Mouse (Mus musculus) right cerebral cortex, postnatal 25 days (tissue): ENCODE measurements at regions not wholly inside any gene's neighbourhood (a gene's known extent, or its start where the extent isn't known, plus 50 kb on each side); places are given as distances from the start of the nearest gene placed in this dataset.
A peak's percentile ranks its signal among the peaks of the same experiment; 100 is the strongest.

Source experiments
- DNase-seq: peaks from one replicate; pipeline ENCODE4 v3.0.0; 2022

DNA sequence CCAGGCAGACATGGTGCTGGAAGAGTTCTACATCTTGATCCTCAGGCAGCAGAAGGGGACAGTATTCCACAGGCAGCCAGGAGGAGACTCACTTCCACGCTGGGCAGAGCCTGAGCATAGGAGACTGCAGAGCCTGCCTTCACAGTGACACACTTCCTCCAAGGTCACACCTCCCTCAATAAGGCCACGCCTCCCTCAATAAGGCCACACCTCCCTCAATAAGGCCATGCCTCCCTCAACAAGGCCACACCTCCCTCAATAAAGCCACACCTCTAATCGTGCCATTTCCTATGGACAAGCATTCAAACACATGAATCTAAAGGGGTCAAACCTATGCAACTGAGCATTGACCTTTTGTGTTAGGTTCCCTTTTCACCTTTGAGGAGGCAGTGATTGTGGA is 88.5 kb upstream of the Mphosph6 start:
- DNase-seq = no peak

DNA sequence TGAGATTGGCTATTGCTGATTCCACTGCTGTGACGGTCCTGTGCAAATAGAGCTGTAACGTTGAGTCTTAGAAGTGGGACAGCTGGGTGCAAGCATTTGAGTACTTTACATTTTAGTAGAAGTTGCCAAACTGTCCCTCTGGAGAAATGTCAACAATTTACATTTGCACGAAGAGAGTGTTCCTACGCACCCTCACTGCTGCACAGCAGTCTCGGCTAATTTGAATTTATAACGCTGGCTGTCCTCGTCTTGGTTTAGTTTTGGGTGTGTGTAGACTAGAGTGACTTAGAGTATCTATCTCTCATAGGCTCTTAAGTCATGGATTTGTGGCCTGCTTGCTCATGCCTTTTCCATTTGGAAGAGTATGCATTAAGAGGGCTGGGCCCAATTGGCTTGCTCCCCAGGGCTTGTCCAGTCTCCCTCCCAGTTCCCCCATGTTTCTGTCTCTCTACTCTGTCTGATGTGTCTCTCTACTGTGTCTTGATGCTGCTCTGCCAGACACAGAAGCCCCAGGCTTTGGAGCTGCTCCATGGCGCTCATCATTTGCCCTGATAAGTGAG is 79.8 kb upstream of the Mphosph6 start:
- DNase-seq = no peak

DNA sequence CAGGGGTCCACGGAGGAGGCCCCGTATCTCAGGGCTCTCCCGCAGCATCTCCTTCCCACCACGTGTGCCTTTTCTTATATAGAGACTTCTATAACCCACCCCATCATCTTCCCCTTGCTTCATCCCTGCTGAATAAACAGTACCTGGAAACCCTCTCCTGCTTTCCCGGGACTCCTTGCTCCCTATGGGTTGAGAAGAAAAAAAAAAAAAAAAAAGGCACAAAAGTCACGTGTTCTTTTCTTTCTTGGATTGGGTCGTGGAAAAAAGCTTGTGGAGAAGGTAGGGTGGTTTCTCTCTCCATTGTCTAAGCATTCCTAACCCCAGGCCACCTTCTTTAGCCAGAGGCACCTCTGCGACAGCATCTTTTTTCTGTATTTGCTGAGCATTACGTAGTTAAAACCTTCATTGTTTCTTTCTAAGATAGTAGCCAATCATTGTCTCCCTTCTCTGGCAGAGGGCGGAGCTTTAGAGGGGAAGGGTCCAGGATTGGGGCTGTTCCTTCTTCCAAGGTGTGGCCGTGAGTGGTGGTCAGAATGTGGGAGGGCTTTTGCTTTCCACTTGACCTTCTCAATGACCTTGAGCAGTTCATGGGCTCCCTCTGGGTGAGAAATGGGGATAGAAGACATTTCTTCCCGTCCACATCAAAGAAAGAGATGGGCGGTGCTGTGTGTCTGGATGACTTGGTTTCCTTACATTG is 78.7 kb upstream of the Mphosph6 start:
- no peak for DNase-seq

DNA sequence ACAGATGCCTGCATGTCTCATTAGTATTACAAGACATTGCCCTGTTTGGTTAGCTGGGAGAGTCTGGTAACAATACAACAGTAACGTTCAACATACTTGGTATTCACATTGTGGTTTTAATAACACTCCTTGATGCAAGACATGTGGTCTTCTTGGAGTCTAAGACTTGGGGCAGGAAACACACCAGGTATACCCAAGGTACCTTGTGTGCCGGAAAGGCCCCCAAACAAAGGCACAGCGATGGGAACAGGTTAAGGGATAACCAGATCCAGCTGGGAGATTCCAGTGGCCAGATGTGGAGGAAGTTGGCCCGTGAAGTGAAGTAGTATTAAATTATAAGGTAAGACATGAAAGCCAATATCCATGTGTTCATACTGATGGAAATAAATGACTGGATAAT is 71.9 kb upstream of the Mphosph6 start:
- DNase-seq = no peak

DNA sequence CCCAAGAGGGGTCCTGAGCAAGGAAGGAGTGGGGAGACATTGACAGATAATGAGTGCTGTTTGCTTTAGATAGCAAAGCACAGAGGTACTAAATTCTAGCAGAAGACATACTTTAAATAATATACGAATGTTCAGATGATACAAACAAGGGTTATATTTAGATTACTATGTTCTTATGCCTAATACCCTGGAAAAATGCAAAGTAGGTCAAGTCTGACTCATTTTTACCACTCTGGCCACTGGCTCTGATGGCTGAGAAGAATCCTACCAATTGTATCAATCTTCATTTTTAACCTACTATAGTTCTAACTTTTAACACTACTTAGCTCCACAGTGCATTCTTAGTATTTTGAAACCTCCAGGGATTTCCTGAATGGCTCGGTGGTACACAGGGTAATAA is 65.4 kb upstream of the Mphosph6 start:
- DNase-seq = no peak

DNA sequence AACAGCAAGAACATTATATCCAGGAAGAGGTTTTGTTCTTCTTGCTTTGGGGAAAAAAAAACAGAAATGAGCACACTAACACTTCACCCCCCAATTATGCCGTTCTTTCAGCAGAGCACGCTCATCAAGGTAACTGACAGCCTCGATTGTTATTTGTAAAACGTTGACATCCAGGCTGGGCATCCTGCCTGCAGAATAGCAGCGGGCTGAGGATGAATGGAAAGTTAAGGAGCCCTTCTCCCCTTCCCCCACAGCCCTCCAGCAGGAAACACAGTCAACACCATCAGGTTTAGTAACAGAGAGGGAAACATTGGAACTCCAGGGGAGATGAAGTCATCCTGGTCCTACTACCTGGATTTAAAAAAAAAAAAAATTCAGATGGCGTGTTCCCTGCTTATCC is 63.3 kb upstream of the Mphosph6 start:
- no peak for DNase-seq

DNA sequence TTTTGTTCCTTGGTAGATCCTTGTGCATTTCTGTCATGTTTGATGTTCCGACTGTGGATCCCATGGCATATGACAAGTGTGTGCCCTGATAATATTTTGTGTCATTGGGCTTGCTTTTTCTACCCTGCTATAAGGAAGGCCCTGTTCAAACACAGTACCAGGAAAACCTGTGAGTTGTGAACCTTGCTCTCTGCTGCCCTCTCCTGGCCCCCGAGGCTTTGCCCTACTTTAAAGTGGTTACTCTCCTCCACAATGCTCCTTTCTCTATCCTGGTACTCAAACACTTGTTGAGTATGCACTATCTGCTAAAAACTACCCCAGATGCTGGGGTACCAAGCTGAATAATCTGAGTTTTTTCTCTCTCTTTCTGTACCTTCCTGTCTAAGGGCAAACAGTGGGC is 62.1 kb upstream of the Mphosph6 start:
- DNase-seq = peak; percentile 7

DNA sequence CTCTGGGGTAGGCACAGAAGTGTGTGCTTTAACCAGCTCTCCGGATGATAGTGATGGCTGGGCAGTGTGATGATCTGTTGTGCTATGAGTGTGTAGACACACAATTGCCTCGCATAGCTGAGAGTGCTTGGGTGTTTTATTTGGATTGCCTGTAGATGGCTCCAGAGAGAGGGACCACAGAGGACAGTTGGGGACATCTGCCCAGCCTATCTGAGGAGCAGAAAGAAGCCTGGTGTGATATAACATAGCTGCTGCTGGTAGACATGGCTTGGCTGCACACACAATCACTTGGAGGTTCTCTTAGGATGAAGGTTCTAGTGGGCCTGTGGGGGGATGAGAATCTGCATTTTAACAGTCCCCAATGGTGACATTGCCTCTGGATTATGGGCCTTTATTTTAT is 60.6 kb upstream of the Mphosph6 start:
- no peak for DNase-seq

DNA sequence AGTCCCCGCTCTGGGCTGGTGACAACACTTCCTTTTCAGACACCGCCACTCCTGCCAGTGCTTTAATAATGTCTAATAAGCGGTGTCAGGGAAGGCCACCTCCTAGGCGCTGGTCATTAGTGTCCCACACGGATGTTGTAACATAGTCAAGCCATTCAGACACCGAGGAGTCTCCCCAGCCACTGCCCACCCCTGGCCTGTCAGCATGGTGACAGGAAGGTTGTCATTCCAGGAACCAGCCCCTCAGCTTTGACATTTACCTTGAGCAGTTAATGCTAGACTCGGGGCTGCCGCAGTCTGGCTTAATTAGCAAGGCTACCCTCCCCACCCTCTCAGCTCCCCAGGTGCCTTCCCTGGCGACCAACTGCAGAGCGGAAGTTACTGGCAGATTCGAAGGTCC is 58.0 kb upstream of the Mphosph6 start:
- no peak for DNase-seq

DNA sequence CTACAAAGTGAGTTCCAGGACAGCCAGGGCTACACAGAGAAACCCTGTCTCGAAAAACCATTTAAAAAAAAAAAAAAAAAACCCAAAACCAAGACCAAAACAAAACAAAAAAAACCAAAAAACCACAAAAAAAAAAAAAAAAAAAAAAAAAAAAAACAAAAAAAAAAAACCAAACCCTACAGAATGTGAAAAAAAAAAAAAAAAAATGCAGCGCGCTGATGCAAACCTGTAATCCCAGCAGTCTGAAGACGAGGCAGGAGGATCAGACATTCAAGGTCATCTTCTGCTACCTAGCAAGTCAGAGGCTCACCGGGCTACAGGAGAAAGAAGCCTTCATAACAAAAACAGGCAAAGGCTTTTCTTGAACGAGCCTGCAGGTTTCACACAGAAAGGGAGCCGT is 57.4 kb upstream of the Mphosph6 start:
- DNase-seq = no peak

DNA sequence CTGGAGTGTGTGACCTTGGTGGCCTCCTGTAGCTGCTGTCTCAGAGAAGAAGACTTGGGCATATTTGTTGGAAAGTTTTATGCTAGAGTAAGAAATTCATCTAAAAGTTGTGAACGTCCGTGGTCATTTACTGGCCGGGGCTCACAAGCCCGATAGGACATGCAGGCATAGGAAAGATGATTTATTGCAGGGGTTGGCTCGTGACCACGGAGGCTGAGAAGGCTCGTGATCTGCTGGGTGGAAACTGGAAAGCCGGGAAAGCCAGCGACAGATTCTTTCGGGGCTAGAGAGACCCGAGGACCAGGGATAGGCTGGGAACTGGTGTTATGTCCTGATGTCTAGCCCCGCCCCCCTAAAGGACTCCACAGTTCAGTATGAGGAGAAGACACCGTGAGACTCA is 54.4 kb upstream of the Mphosph6 start:
- no peak for DNase-seq

DNA sequence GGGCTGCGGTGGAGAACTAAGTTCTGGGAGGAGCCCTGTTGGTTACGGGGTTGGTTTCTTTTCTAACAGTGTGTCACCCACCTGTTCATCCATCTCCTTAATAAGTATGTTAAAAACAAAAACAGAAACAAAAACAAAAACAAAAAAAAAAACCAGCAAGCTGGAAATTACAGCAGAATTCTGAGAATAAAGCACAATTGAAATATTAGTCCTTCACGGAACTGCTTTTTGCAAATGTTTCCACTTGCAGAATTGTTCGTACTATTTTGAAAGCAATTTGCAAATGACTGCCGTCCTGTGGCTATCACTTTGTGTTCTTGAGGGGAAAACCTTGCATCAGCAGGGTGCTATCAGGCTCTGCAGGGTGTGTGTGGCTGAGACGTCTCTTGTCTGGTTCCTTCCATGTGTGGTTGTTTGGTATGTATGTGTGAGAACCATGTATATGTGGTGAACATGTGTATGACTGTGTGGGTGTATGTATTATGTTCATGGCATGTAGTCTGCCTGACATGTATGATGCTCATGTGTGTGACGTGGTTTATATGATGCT is 53.3 kb upstream of the Mphosph6 start:
- no peak for DNase-seq

DNA sequence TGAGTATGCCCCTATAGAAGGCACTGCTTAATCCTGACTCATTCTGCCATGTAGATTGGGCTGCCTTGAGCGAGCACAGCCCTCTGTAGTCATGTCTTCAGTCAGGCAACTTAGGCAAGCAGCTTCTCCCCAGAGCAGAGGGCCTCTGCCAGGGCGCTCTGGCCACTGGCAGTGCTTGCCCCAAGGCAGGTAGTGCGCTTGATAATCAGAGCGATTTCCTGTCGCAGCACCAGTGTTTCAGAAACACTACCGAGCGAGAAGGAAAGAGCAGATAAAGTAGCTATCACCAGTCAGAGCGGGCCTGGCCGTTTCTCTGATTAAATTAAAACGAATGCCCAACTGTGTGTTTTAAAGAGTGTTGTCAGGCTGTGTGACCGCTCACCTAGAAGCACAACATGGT is 52.6 kb upstream of the Mphosph6 start:
- no peak for DNase-seq

DNA sequence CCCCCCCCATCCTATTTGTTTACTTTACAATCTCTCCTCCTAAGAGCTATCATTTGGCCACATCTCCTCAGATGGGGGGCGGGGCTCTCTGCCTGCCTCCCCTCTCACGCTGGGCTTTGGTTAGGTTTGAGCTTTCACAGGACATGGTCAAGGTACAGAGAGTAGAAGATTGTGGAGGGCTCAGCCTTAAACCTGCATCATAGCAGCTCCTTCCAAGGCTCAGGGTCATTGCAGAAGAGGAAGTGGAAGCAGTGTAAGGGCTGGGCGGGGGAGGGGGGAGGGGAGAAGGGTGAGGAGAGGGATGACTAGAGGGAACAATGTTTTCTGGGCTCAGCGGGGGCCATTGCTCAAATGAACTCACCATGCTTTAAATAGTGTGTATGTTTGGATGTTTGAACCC is 51.7 kb upstream of the Mphosph6 start:
- DNase-seq = no peak

DNA sequence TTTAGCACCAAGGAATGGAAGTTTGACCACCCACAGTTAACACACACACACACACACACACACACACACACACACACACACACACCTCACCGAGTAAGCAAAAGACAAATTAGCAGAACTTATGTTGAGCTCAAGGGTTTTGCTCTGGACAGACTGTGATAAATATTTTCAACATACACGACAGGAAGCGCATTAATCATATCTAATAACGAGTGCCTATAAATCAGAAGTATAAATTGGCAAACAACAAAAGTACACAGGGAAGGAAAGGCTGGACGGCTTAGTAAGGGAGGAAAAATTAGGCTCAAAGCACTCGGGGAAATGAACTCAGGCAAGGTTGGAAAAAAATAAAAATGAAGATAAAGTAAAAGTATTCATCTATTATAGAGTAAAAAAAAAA is 50.8 kb upstream of the Mphosph6 start:
- no peak for DNase-seq
